Mouse (Mus musculus) liver, embryonic 14.5 days (tissue): ENCODE data around the gene Trappc12.

ENCODE experiments used
- CTCF ChIP-seq: IDR thresholded peaks from 2 replicates; pipeline ENCODE4 v1.5.1; 2016; ENCODE audit warnings: antibody characterized with exemption, low read depth, control low read depth
- EP300 ChIP-seq: IDR thresholded peaks from 2 replicates; pipeline ENCODE4 v1.6.1; 2016; ENCODE audit warnings: antibody characterized with exemption, low read depth

DNA sequence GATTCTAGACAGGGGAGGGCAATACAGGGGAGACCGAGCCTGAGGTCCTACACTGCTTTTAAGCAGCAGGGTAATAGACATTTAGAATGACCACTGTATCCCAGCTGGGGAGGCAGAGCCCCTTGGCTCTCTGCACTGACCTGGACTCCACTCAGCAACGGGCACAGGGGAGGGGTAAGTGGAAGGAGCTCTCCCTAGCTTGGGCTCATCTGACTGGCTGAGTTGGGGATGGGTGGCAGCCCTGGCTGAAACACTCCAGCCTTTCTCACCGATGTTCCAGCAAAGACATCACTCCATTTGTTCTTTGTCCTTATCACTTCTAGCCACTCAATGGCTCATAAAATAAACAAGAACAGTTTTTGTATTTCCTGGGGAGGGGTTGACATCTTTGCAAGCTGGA is 56.5 kb downstream of the Trappc12 start:
- TF ChIP-seq CTCF (no peak), EP300 (no peak)
